Mouse (Mus musculus): Measurements from ENCODE around the gene Reg3b.
A peak's percentile ranks its signal among the peaks of the same experiment; 100 is the strongest.
"Not testable (repeated sequence)": the region's sequence is repeated elsewhere in the genome, so short reads cannot be mapped to it uniquely, and the experiment has no call there.

Gene Reg3b

DNA sequence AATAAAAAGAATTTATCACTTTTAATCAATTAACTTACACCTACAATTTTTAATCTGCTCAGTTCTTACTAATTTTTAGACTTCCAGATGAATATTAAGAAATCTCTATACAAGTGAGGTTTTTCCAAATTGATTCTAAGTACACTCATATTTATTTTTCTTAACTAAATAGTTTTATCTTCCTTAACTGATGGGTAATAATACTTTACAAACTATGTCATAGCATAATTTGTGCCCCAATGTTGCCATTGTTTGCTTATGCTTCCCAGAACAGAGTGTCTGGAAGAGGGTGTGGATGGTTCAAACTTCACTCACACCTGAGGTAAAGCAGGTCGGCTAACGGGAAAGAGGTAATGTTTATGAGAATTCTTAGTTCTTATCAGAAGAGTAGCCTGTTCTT, at the start of gene Reg3b:
Gene Reg3b, plus strand, starts transcription at position 301 of the 400 bp plus-strand sequence.
- no peak for DNase-seq (ENCODE audit: low spot score)

- DNase-seq (ENCODE audit: low spot score), result no peak
Observed at GRCm38 (mm10) chr6:78327798-78328197, 42.7 kb upstream of the Reg3b start.

- no peak for DNase-seq (ENCODE audit: low spot score)
Observed at GRCm38 (mm10) chr6:78329166-78329565, 41.3 kb upstream of the Reg3b start.

GRCm38 (mm10) chr6:78331919-78332569, 38.4 kb upstream of the Reg3b start:
- DNase-seq (ENCODE audit: low spot score), result peak; percentile 3

- DNase-seq (ENCODE audit: low spot score), result no peak
Observed at GRCm38 (mm10) chr6:78340296-78340695, 30.2 kb upstream of the Reg3b start.

DNA sequence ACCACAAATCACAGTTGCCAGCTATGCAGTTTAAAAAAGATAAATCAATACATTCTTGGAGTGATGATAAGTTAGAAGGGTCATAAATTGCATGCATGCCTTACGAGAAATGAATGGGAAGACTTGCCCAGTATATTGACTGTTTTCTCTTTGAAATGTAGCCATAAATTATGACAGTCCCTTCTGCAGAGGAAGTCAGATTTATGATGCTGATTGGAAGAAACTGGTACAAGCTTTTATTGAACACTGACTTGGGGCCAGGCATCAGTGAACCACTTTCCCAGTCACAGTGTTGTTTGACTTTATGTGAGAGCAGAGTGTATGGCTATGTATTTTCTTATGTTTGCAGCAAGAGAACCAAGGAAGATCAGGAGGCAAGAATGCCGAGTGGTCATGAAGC, 28.8 kb upstream of the Reg3b start:
- no peak for DNase-seq (ENCODE audit: low spot score)

- no peak for DNase-seq (ENCODE audit: low spot score)
Observed at GRCm38 (mm10) chr6:78361971-78362563, 8.4 kb upstream of the Reg3b start.

DNA sequence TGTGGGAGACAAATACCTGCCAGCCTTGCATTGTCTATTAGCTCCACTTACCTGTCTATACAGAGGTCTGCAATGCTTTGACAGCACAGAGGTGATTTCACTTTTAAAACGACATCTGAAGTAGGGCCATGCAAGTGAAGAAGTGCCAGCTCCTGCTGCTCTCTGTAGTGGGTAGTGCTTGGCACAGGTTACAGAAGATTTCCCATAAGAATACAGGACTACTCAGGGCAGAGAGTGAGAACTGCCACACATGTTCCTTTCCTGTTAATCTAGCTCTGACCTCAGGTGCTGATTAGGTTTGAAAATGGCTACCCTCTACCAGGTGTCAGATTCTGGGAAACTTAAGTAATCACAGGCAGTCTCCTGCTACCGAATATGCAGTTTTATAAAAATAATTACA, 8.3 kb downstream of the Reg3b start, which contains the start of gene Reg3d:
Gene Reg3d, minus strand, starts transcription at position 101 of the 400 bp plus-strand sequence.
- DNase-seq (ENCODE audit: low spot score), result no peak

DNA sequence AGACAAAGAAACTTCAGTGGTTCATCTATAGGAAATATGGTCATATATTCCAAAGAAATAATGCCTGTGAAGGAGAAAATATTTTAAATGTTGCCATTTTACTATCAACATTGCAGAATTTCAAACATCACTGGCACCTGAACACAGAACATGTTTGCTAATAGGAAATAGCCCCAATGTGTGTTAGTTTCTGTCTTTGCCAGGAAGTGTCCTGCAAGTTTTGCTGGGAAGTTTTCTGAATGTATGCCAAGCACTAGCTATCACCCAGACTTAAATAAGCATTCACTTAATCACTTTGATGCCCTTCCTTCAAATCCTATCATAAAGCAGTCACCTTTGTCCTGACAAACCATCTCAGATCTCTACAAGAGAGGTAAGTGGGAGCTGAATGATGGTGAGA, 10.0 kb downstream of the Reg3b start, which contains the start of gene Reg3a:
Gene Reg3a, plus strand, starts transcription at position 301 of the 400 bp plus-strand sequence.
- no peak for DNase-seq (ENCODE audit: low spot score)

DNA sequence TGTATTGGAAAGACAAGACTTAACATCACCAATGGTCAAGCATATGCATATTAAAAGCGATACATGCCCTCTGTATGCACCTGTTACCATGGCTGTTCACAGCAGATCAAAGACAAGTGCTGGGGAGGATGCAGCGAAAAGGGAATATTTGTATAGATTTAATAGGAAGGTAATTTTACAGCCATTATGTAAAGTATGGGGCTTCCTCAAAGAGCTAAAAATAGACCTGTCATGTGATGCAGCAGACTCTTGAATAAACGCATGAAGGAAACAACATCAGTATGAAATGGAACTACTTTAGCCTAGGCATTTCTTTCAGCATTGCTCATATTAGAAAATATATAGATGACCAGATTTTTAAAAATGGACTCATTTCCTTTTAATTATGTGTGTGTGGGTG, 15.2 kb downstream of the Reg3b start:
- DNase-seq (ENCODE audit: low spot score), result no peak

DNA sequence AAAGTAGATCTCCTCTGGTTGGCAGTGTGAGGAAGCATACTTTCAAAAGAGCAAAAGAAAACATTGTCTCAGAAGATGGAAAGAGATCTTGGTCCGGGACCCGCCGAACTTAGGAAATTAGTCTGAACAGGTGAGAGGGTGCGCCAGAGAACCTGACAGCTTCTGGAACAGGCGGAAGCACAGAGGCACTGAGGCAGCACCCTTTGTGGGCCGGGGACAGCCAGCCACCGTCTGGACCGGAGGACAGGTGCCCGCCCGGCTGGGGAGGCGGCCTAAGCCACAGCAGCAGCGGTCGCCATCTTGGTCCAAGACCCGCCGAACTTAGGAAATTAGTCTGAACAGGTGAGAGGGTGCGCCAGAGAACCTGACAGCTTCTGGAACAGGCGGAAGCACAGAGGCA, 24.9 kb downstream of the Reg3b start, which contains the start of gene Reg2:
Gene Reg2, plus strand, starts transcription at position 301 of the 400 bp plus-strand sequence.
- not testable (repeated sequence) for DNase-seq (ENCODE audit: low spot score)

GRCm38 (mm10) chr6:78422411-78422810, 52.0 kb downstream of the Reg3b start, which contains the start of gene Reg1:
Gene Reg1 (plus strand): TSS chr6:78422711.
- not testable (repeated sequence) for DNase-seq (ENCODE audit: low spot score)
